Mouse (Mus musculus): ENCODE data around the gene U2af1l4.
A peak's percentile ranks its signal among the peaks of the same experiment; 100 is the strongest.

Gene U2af1l4

GRCm38 (mm10) chr7:30563117-30563905, at the start of gene U2af1l4, which contains the start of the genes Gm49396 and Psenen:
Gene U2af1l4, plus strand, starts transcription at chr7:30563301.
Gene Gm49396, plus strand, starts transcription at chr7:30563344.
Gene Psenen, minus strand, starts transcription at chr7:30563627.
- peak; percentile 93 for DNase-seq

- DNase-seq: no peak
Observed at GRCm38 (mm10) chr7:30515003-30515760, 47.9 kb upstream of the U2af1l4 start.

- DNase-seq: no peak
Observed at GRCm38 (mm10) chr7:30518325-30518724, 44.8 kb upstream of the U2af1l4 start.

- peak; percentile 33 for DNase-seq
Observed at GRCm38 (mm10) chr7:30520396-30520795, 42.7 kb upstream of the U2af1l4 start.

- DNase-seq: peak; percentile 48
Observed at GRCm38 (mm10) chr7:30520856-30521255, 42.2 kb upstream of the U2af1l4 start.

GRCm38 (mm10) chr7:30522871-30523270, 40.2 kb upstream of the U2af1l4 start:
- DNase-seq: no peak

- DNase-seq: no peak
Observed at GRCm38 (mm10) chr7:30524487-30524886, 38.6 kb upstream of the U2af1l4 start.

GRCm38 (mm10) chr7:30525954-30526353, 37.1 kb upstream of the U2af1l4 start:
- DNase-seq: no peak

- DNase-seq: no peak
Observed at GRCm38 (mm10) chr7:30526399-30526798, 36.7 kb upstream of the U2af1l4 start.

- DNase-seq: no peak
Observed at GRCm38 (mm10) chr7:30526981-30527380, 36.1 kb upstream of the U2af1l4 start.

- DNase-seq: no peak
Observed at GRCm38 (mm10) chr7:30531291-30531815, 31.7 kb upstream of the U2af1l4 start.

GRCm38 (mm10) chr7:30532931-30533330, 30.2 kb upstream of the U2af1l4 start:
- DNase-seq: no peak

GRCm38 (mm10) chr7:30533941-30534632, 29.0 kb upstream of the U2af1l4 start:
- DNase-seq: peak; percentile 48

- peak; percentile 95 for DNase-seq
Observed at GRCm38 (mm10) chr7:30534633-30535577, 28.2 kb upstream of the U2af1l4 start, which contains the start of gene Arhgap33. Gene Arhgap33, minus strand, starts transcription at chr7:30535060.

- DNase-seq: no peak
Observed at GRCm38 (mm10) chr7:30540572-30540971, 22.5 kb upstream of the U2af1l4 start.

GRCm38 (mm10) chr7:30544327-30544726, 18.8 kb upstream of the U2af1l4 start:
- DNase-seq: no peak

- DNase-seq: no peak
Observed at GRCm38 (mm10) chr7:30549880-30550279, 13.2 kb upstream of the U2af1l4 start.

- DNase-seq: no peak
Observed at GRCm38 (mm10) chr7:30550603-30551002, 12.5 kb upstream of the U2af1l4 start.

GRCm38 (mm10) chr7:30551445-30552101, 11.5 kb upstream of the U2af1l4 start:
- DNase-seq: no peak

- DNase-seq: peak; percentile 96
Observed at GRCm38 (mm10) chr7:30552102-30553020, 10.7 kb upstream of the U2af1l4 start, which contains the start of the genes Hspb6 and Proser3. Gene Hspb6, plus strand, starts transcription at chr7:30552178. Gene Proser3, minus strand, starts transcription at chr7:30552299.
